Mouse (Mus musculus): ENCODE results near the gene Hmgn2.

DNA sequence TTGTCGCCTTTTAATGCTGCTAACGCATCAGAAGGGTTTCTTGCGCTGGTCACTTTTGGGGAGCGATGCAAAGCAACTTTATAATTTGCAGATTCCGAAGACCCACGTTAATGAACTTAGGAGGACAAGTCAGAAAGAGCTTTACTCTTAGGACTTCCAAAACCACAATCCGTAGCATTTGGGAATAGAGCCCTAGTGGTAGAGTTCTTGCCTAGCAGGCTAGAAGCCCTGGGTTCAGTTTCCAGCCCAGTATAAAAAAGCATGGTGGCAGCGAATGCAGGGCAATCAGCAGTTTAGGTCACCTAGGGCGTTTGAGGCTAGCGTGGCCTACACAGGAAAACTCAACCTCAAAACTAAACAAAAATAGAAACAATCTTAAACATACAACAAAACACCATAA lies 33.3 kb upstream of the Hmgn2 start:
- no peak for TF ChIP-seq CTCF (IDR thresholded peaks at IDR 0.05; ENCODE audit: control insufficient read depth, insufficient read depth, insufficient read length)
- TF ChIP-seq MAX (IDR thresholded peaks at IDR 0.05), result no peak
- no peak for TF ChIP-seq USF1 (IDR thresholded peaks at IDR 0.05; ENCODE audit: low read depth)
- TF ChIP-seq MYOD1 (IDR thresholded peaks at IDR 0.05; ENCODE audit: control insufficient read depth, insufficient read length, low read depth), result no peak

Measured in C2C12 (cell line).